ENCODE assay signal across 8 mouse cellular contexts in the genomic region with DNA sequence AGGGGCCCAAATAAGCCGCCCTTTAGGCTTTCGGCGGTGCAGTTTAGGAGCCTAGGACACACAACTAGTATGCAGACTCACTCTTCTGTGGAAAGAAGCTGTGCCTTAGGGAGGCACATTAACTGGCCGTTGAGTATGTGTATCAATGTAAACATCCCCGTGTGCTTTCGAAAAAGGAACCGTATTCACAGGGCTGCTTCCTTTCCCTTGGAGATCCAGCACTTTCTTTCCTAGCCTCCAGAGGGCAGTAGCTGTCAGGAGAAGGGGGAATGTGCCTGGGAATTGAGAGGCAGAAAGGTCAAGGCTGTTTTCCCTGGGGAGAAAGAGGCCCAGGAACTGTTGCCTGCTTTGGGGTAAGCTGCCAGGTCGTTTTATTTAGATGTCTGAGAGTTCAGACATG. TPM values are rescaled to one million over a fixed set of nuclear protein-coding genes. Genes with fewer than 3 reads are reported as not detected.
DNase-seq lines count a peak whose midpoint lies in the region; ATAC-seq and TF ChIP-seq lines count a peak whose summit lies in the region.

No protein-coding gene starts in this region.

- no peak for TF ChIP-seq POLR2A in testis, adult 2 months (IDR thresholded peaks at IDR 0.05; ENCODE audit: control insufficient read depth, low read depth, low read length)

- TF ChIP-seq CTCF in testis, adult 2 months (IDR thresholded peaks at IDR 0.05; ENCODE audit: control insufficient read depth, insufficient read depth, insufficient replicate concordance, low read depth, low read length), result peak; percentile 62; the same call in 1 of the 2 replicates

- H3K4me2 ChIP-seq in intestine, embryonic 14.5 days (ENCODE audit: low read length), result peak overlapping the region; percentile 55
- peak overlapping the region; percentile 53 for H3K4me2 ChIP-seq in limb, embryonic 11.5 days (ENCODE audit: low read depth, severe bottlenecking)
- peak overlapping the region; percentile 53 for H3K4me2 ChIP-seq in midbrain, embryonic 11.5 days

- H3K27ac ChIP-seq in testis, adult 2 months (ENCODE audit: control insufficient read depth, insufficient read depth, low read depth, low read length), result no peak overlapping the region
- H3K27ac ChIP-seq in intestine, embryonic 14.5 days (ENCODE audit: low read depth), result peak overlapping the region; percentile 90; the same call in 1 of the 2 replicates
- no peak overlapping the region for H3K27ac ChIP-seq in limb, embryonic 11.5 days (replicated peaks; ENCODE audit: low read depth, low read length)
- H3K27ac ChIP-seq in midbrain, embryonic 11.5 days (ENCODE audit: low read depth, low read length), result no peak overlapping the region; the same call in 1 of the 2 replicates

- DNase-seq in testis, postnatal 14 days (ENCODE audit: low spot score), result no peak
- peak; percentile 86 for DNase-seq in cerebellum, adult 9-11 months
- peak; percentile 82 for DNase-seq in forelimb bud, embryonic 11.5 days (ENCODE audit: low read depth, low spot score)
- DNase-seq in intestine, embryonic 14.5 days (ENCODE audit: low spot score), result peak; percentile 78
- peak; percentile 74 for DNase-seq in limb, embryonic 11.5 days (ENCODE audit: low spot score)
- DNase-seq in midbrain, embryonic 11.5 days (ENCODE audit: low spot score, missing footprints), result peak; percentile 96

- H3K36me3 ChIP-seq in testis, adult 2 months (ENCODE audit: control insufficient read depth, insufficient read depth, low read length), result no peaks in the 10 kb centered on the region
- no peaks in the 10 kb centered on the region for H3K36me3 ChIP-seq in intestine, embryonic 14.5 days (ENCODE audit: control insufficient read depth, insufficient read depth, low read length)
- H3K36me3 ChIP-seq in limb, embryonic 11.5 days (ENCODE audit: control insufficient read depth, insufficient read depth, low read length), result no peaks in the 10 kb centered on the region
- H3K36me3 ChIP-seq in midbrain, embryonic 11.5 days (ENCODE audit: control insufficient read depth, insufficient read depth, low read length), result no peaks in the 10 kb centered on the region

- H3K4me1 ChIP-seq in testis, adult 2 months (ENCODE audit: control insufficient read depth, insufficient read depth, low read length), result peaks cover 12% of the 10 kb centered on the region
- H3K4me1 ChIP-seq in intestine, embryonic 14.5 days (replicated peaks; ENCODE audit: control insufficient read depth, insufficient read depth, low read length), result peaks cover 47% of the 10 kb centered on the region
- H3K4me1 ChIP-seq in limb, embryonic 11.5 days (ENCODE audit: control insufficient read depth, insufficient read depth, low read length), result peaks cover 26% of the 10 kb centered on the region
- H3K4me1 ChIP-seq in midbrain, embryonic 11.5 days (ENCODE audit: control insufficient read depth, insufficient read depth, low read length), result peaks cover 39% of the 10 kb centered on the region

- no peak overlapping the region for H3K9ac ChIP-seq in intestine, embryonic 14.5 days (ENCODE audit: low read length)
- peak overlapping the region; percentile 36; the same call in 1 of the 2 replicates for H3K9ac ChIP-seq in limb, embryonic 11.5 days (ENCODE audit: low read length)
- peak overlapping the region; percentile 53 for H3K9ac ChIP-seq in midbrain, embryonic 11.5 days (ENCODE audit: low read length)

- H3K27me3 ChIP-seq in testis, adult 2 months (ENCODE audit: control insufficient read depth, insufficient read depth, low read length), result no peaks in the 10 kb centered on the region
- no peaks in the 10 kb centered on the region for H3K27me3 ChIP-seq in intestine, embryonic 14.5 days (replicated peaks; ENCODE audit: control insufficient read depth, insufficient read depth, low read length)
- H3K27me3 ChIP-seq in limb, embryonic 11.5 days (ENCODE audit: control insufficient read depth, insufficient read depth, low read length), result no peaks in the 10 kb centered on the region
- no peaks in the 10 kb centered on the region for H3K27me3 ChIP-seq in midbrain, embryonic 11.5 days (ENCODE audit: control insufficient read depth, insufficient read depth, low read length)

- H3K9me3 ChIP-seq in intestine, embryonic 14.5 days (ENCODE audit: control insufficient read depth, low read length), result no peaks in the 10 kb centered on the region
- no peaks in the 10 kb centered on the region for H3K9me3 ChIP-seq in limb, embryonic 11.5 days (ENCODE audit: control insufficient read depth, low read length)
- H3K9me3 ChIP-seq in midbrain, embryonic 11.5 days (ENCODE audit: control insufficient read depth, low read length), result no peaks in the 10 kb centered on the region

- H3K4me3 ChIP-seq in testis, adult 2 months (ENCODE audit: control insufficient read depth, low read depth, low read length), result peak overlapping the region; percentile 6; the same call in 1 of the 2 replicates
- peak overlapping the region; percentile 22; the same call in 1 of the 2 replicates for H3K4me3 ChIP-seq in intestine, embryonic 14.5 days (ENCODE audit: low read depth, low read length)
- H3K4me3 ChIP-seq in limb, embryonic 11.5 days (ENCODE audit: low read depth, low read length), result no peak overlapping the region; the same call in 1 of the 2 replicates
- H3K4me3 ChIP-seq in midbrain, embryonic 11.5 days (ENCODE audit: low read depth, low read length), result peak overlapping the region; percentile 27; the same call in 1 of the 2 replicates

- ATAC-seq in intestine, embryonic 14.5 days (replicated peaks; ENCODE audit: low FRiP score, low TSS enrichment, low read depth), result no peak
- ATAC-seq in limb, embryonic 11.5 days (ENCODE audit: insufficient number of reproducible peaks, low FRiP score, low TSS enrichment, low read depth), result no peak
- ATAC-seq in midbrain, embryonic 11.5 days (ENCODE audit: low FRiP score), result peak; percentile 31; the same call in 1 of the 2 replicates
- no peak for ATAC-seq in inflammation-experienced regulatory T-cells, adult 6 months

- 6% methylated on average over 8 of the region's 8 CpGs for WGBS in intestine, embryonic 14.5 days
- 9% methylated on average over 8 of the region's 8 CpGs for WGBS in limb, embryonic 11.5 days
- WGBS in midbrain, embryonic 11.5 days, result 5% methylated on average over 8 of the region's 8 CpGs

RNA-seq across cellular contexts. Expression of a gene that starts 15.7 kb away (rescaled TPM):
- 21.4 and 23.4 TPM in 2 replicates for polyA plus RNA-seq in testis, adult 2 months (2012; rRNA removed)
- polyA plus RNA-seq in intestine, embryonic 14.5 days (2014; fragmentation: Nextera tagmentation; extraction: Ambion mirVana), result 11.1 and 13.0 TPM in 2 replicates
- 8.9 and 9.2 TPM in 2 replicates for polyA plus RNA-seq in limb, embryonic 11.5 days (2014; fragmentation: Nextera tagmentation; extraction: Ambion mirVana)
- polyA plus RNA-seq in midbrain, embryonic 11.5 days (2014; fragmentation: Nextera tagmentation; extraction: Ambion mirVana), result 6.1 and 6.6 TPM in 2 replicates
- polyA plus RNA-seq in inflammation-experienced regulatory T-cells, adult 6 months (2017; shearing (Covaris generic)), result 10 to 100 TPM in 1 of 3 experiments, 1 to 10 TPM in 2; 7.2 to 10.1 (median 8.6) TPM

RNA-seq across cellular contexts. Expression of a gene that starts 50.7 kb away (rescaled TPM):
- polyA plus RNA-seq in testis, adult 2 months (2012; rRNA removed), result 3.7 and 5.5 TPM in 2 replicates
- 140 and 162 TPM in 2 replicates for polyA plus RNA-seq in intestine, embryonic 14.5 days (2014; fragmentation: Nextera tagmentation; extraction: Ambion mirVana)
- 52.5 and 53.7 TPM in 2 replicates for polyA plus RNA-seq in limb, embryonic 11.5 days (2014; fragmentation: Nextera tagmentation; extraction: Ambion mirVana)
- 87.1 and 89.3 TPM in 2 replicates for polyA plus RNA-seq in midbrain, embryonic 11.5 days (2014; fragmentation: Nextera tagmentation; extraction: Ambion mirVana)
- 10 to 100 TPM; 15.9 to 22.7 (median 17.9) TPM for polyA plus RNA-seq in inflammation-experienced regulatory T-cells, adult 6 months (2017; shearing (Covaris generic))
